Mouse (Mus musculus): Measurements from ENCODE around the gene Sprr2j-ps.
A peak's percentile ranks its signal among the peaks of the same experiment; 100 is the strongest.

Gene Sprr2j-ps

GRCm38 (mm10) chr3:92417782-92418181 is at the start of gene Sprr2j-ps:
Gene Sprr2j-ps, plus strand, starts transcription at chr3:92418082.
- DNase-seq: no peak

DNA sequence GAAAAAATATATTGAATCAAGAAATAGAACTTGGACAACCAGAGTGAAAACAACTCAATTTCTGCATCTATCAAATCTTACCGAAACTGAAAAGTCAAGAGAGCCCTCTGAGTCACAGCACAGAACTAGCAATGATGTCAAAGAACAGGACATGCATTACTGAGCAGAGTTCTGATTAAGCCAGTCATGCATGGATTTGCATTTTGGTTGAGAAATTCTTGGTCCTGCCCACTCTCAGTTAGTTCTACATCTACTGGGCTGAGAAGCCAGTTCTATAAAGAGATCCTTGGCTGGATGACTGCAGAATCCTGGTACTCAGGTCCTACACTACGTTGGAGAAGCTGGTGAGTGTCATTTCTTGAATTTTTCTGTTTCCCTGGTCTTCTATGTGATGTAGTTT is 44.3 kb upstream of the Sprr2j-ps start:
- no peak for DNase-seq

DNA sequence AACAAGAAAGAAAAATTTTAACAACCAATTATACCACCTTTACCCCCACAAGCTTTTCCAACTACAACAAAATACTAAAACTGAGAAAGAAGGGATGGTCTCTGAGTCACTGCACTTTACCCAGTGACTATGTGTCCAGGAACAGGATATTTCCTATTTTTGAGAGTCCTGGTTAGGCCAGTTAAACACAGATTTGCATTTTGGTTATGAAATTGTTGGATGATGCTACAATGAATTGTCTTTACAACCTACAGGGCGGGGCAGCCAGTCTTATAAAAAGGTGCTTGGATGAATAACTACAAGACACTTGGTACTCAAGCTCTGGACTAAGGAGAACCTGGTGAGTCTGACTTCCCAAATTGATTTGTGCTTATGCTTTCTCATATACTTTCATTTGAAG is 32.5 kb upstream of the Sprr2j-ps start, which contains the start of gene Sprr2h:
Sprr2h (plus strand) TSS at position 301 of the 400 bp plus-strand sequence.
- no peak for DNase-seq

GRCm38 (mm10) chr3:92394301-92394700 is 23.6 kb upstream of the Sprr2j-ps start:
- DNase-seq: peak; percentile 1

DNA sequence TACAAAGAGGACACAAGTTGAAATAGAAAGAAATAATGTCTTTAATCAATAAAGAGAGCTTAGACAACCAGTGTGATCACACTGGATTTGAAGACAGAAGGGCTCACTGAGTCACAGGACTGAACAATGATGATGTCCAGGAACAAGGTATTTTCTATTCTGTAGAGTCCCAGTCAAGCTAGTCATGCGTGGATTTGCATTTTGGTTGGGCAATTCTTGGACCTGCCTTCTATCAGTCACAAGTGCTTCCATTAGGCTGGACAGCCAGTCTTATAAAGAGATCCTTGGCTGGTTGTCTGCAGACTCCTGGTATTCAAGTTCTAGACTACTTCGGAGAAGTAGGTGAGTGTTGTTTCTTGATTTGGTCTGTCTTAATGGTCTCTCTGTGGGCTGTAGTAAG is 10.2 kb upstream of the Sprr2j-ps start, which contains the start of gene Sprr2i:
Sprr2i (plus strand) TSS at position 301 of the 400 bp plus-strand sequence.
- DNase-seq: no peak

DNA sequence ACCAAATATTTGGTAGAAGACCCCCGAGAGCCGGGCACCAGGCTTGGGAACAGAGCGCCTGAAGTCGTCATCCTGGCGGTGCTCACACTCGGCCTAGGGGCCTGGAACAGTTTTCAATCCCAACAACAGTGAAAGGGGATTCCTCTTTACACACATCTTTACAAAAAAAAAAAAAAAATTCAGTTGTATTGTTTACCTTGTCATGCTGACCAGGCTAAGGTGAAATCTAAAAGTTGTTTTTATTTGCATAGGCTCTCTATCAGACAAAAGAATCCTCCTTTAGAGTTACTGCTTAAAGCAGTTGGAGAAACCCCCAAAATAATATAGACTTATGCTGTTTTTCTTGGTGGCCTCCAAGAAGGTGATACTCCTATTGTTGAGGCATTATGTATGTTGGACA is 11.4 kb downstream of the Sprr2j-ps start, which contains the start of gene Gm9774:
Gm9774 (minus strand) TSS at position 101 of the 400 bp plus-strand sequence.
- DNase-seq: no peak

DNA sequence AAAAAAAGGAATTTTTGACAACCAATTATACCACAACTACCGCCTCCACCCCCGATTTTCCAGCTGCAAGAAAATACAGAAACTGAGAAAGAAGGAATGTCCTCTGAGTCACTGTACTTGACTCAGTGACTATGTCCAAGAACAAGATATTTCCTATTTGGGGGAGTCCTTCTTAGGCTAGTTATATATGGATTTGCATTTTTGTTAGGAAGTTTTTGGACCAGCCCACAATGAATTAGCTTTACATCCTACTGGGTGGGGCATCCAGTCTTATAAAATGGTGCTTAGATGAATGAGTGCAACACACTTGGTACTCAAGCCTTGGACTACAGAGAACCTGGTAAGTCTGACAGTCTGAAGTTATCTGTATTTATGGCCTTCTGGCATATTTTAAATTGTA is 14.4 kb downstream of the Sprr2j-ps start, which contains the start of gene Sprr2k:
Sprr2k (plus strand) TSS at position 301 of the 400 bp plus-strand sequence.
- no peak for DNase-seq

- no peak for DNase-seq
Measured at GRCm38 (mm10) chr3:92438689-92439088, 20.8 kb downstream of the Sprr2j-ps start, which contains the start of gene Sprr1b. Gene Sprr1b, minus strand, starts transcription at chr3:92438789.

DNA sequence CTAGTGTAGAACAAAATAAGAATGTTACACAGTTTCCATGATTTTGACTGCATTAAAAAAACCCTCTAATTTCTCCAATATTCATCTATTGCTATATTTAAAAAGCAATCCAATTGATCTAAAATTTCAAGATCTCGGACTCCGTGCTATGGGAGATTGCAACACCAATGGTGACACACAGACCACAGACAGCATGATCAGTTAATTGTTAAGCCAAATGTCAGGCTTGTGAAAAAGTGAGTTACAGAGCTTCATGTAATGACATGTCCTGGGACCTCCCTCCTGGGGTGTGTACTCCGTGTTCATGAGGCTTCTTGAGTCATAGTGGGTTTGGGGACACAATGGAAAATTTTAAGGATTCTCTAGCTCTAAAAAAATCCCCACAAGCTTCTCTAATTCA is 22.3 kb downstream of the Sprr2j-ps start:
- DNase-seq: no peak

GRCm38 (mm10) chr3:92455151-92455550 is 37.3 kb downstream of the Sprr2j-ps start:
- no peak for DNase-seq

DNA sequence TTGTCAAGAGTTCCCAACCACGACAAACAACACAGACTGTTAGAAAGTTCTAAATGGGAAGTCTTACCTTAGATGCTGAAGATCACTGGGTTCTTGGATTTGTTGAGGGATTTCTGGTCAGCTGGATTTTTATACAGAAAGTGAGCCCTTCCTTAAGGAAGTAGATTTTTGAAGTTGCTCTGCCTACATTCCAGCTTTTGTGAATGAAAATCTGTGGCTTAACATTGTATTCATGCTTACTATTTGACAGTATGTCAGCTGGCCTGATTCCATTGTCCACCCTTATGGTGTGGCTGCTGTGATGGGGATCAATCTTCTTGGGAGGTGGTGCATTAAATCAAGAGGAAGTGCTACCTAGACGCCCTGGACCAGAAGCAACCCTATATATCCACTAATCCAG is 40.7 kb downstream of the Sprr2j-ps start, which contains the start of gene Sprr3:
Sprr3 (minus strand) TSS at position 101 of the 400 bp plus-strand sequence.
- DNase-seq: no peak

GRCm38 (mm10) chr3:92466576-92466975 is 48.7 kb downstream of the Sprr2j-ps start:
- no peak for DNase-seq

DNA sequence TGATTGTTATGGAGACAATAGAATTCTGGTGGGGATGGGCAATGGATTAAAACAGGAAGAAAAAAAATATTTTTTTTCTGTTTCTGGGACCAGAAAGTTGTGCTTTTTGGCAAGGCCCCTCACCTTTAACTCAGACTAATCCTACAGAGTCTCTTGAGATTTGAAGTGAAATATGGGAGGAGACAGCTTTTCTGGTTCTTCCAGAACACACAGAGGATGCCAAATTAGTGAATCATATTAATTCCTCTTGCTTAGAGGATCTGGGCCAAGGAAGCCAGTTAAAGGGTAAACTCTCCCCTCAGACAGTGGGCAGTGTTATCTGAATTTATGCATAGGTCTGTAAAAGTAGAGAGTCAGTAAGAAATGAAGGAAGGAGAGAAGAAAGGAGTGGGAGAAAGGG is 49.5 kb downstream of the Sprr2j-ps start:
- DNase-seq: no peak

Measured in retina, postnatal 1 day (tissue).